Mouse (Mus musculus) embryo, embryonic 11 days (tissue): ENCODE measurements at regions not wholly inside any gene's neighbourhood (a gene's known extent, or its start where the extent isn't known, plus 50 kb on each side); places are given as distances from the start of the nearest gene placed in this dataset.

Experiments
- DNase-seq: peaks from one replicate; pipeline ENCODE4 v3.0.0-alpha.2; 2015

DNA sequence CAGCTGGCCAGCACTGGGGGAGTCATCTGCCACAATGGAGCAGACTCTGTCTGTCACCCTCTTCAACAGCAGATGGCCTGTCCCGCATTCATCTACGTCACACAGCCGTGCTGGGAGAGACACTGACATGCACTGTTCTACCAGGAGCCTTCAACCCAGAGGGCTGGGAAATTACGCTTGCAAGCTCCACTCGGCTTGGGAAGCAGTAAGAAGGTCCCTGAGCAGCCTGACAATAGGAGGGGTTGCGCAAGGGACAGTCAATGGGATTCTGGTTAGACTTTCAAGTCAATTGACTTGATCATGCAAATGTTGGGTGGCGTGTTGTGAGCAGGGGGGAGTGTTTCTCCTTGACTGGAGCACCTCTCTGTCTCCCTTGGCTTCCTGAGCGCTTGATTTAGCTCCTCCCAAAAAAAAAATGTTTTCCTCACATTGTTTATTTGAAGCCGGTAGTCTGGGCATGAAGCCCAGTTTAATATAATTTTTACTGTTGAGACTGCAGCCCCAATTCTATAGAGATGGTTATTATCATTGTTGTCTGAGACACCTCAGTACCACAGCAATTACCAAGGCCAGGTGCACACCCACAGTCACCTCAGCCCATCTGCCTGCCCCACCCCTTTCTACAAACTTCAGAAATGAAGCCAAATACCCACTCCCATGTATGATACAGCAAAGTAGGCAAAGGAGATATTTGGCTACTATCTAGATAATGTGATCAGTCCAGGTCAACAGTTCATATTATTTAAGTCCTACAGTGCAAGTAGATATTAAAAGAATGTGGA, 99.9 kb upstream of the Klf3 start:
- DNase-seq = peak; percentile 57

DNA sequence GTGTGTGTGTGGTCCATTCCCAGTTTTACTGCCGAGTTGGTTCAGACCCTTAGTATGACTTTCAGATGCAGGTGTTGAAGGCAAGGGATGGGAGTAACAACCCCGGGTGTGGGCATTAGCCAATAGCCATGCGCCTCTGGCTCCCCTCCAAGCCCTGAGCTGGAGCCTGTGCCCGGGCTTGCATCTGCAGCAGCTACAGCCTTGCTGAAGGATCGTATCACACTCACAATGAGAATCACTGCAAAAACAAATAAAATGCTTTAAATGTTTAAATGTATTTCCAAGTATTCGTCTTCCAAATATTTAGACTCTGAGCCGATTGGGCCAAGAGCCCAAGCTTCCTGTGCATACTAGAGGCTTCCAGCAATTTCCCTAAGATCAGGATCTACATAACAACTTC, 99.0 kb upstream of the Klf3 start:
- DNase-seq = no peak

DNA sequence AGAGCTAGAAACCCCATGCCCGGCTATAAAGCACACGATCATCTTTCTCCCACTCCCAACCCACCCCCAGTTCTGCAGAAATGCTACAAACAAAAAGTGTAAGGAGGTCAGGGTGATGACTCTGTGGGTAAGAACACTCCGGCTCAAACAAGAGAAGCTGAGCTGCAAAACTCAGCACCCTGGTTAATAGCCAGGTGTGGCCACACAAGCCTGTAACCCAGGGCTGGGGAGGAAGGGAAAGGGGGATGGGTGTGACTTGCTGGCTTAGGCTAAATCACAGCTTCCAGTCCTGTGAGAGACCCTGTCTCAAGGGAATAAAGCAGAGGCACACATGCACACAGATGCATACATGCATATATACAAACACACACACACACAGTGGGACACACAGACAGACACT, 96.6 kb upstream of the Klf3 start:
- no peak for DNase-seq

DNA sequence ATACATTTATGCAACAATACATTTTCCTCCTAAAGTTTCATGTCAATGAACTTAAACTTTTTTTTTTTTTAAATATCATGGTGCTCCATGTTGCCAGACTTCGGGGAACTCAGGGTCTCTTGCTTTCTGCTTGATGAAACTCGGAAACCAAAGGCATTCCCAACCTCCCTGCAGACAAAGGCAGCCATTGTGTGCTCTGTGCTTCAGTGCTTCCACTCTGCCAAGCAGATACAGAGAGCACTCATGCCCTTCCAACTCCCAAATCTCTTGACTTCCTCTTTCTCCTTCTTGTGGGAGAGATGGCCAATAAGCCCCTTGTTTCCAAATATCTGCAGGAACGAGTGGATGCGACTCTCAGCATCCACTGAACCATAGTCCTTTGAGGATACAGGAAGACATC, 94.0 kb upstream of the Klf3 start:
- peak; percentile 60 for DNase-seq

DNA sequence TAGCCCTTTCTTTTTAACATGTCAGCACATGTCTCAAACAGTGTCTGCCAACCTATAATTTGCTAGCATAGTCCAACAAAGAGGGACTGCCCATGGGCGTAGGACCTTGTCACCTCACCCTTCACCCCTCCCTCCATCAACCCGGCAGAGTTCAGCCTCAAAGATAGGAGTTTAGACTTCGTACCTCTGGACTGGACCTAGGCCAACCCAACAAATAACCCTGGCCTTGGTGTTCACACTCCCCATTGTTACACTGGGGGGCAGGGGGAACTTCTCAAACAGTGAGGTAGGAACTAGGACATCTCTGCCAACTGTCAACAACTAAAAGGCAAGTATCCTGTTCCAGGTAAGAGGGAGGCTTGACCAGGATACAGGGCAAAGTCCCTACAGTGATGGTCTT, 93.0 kb upstream of the Klf3 start:
- DNase-seq = no peak

DNA sequence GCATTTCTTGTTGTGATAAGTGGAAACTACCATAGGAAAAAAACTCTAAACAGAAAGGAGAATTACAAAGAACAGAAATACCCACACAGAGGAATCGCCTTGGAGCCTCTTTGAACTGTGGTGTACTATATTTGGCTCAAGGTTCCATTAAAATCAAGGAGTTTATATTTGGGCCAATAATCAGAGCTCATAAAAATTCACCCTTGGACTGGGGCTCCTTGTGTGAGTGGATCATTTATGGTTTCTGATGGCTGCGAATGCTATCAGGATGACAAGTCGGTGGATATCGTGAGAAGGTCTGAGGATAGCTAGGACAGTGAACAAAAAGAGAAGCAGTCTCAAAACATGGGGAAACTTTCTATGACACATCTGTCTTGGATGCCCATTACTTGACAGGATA, 92.2 kb upstream of the Klf3 start:
- DNase-seq = no peak

DNA sequence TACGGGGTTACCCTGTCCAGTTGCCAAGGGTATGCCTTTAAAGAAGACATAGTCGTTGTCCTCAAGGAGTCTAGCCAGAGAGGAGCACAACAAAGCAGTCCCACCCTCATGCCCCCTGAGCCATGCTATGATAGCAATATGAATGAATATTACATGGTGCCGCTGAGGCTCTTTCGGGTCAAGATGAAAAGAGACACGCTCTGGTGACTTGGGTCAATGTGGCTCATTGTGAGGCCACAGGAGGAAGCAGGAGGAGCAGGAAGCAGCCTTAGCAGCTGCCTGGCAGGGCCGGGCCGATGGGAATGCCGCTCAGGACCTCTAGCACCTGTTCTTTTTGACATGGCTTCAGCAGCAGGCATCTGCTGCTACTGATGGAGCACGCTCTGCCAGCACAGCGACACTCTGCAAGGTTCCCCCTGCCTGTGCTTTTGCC, 89.0 kb upstream of the Klf3 start:
- DNase-seq = peak; percentile 55

DNA sequence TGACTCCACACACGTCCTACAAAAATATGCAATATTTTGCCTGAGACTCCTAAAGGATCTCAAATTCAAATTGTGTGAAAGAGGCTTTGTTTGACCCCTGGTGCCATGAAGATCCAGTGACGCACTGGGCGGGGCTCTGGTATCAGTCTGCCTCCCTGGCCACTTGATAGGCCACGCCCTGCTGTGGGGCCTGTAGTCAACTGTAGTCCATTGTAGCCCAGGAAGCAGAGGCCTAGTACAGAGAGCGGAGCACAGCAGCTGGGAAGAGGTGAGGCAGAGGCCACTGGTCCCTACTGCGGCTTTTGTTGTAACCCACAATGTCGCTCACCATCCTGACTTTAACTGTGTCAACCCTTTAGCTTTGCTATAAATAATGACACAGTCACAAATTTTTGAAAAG, 88.5 kb upstream of the Klf3 start:
- peak; percentile 80 for DNase-seq

DNA sequence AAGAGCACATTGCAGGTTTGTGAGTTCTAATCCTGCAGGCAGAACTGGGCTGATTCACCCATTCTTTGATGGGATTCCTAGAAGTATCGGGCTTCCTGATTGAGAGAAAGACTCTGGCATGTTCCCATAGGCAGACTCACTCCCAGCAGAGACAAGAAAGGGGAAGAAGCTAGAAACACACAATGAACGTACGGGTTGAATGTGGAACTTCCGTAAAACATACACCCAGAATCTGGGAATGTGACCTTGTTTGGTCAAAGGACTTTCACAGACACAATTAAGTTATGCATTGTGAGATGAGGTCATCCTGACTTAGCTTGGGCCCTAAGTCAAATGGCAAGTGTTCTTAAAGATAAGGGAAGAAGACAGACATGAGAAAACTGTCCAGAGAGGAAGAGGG, 86.6 kb upstream of the Klf3 start:
- no peak for DNase-seq

DNA sequence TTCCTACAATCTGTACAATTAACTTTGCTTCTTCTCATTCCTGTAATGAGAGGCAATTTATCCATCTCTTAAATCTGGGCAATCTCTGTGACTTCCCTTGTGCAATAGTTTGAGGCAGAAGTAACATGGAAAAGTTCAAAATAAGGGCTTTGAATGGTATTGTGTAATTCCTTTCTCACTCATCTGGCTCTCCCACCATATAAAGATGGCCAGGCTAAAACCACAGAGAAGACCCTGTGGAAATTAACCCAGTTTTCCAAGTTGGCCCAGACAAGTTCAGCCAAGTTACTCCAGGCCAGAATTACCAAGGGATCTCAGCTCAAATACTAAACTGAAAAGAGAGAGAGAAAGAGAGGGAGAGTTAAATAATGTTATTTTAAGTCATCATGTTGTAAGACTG, 81.0 kb upstream of the Klf3 start:
- no peak for DNase-seq

DNA sequence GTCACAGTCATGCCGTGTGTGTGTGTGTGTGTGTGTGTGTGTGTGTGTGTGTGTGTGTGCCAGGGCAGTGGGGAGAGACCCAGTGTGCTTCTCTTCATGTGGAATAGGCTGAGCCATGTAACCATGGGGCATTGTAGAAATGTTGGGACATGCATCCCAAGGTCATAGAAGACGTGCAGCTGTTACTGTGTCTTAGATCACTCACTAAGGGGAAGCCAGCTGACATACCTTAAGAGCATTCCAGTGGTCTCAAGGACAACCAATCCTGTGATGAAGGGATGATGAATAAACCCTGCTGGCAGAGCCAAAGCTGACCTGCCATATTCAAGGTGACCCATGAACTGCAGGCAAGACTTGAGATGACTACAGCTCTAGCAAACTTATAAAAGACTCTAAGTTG, 75.3 kb upstream of the Klf3 start:
- no peak for DNase-seq

DNA sequence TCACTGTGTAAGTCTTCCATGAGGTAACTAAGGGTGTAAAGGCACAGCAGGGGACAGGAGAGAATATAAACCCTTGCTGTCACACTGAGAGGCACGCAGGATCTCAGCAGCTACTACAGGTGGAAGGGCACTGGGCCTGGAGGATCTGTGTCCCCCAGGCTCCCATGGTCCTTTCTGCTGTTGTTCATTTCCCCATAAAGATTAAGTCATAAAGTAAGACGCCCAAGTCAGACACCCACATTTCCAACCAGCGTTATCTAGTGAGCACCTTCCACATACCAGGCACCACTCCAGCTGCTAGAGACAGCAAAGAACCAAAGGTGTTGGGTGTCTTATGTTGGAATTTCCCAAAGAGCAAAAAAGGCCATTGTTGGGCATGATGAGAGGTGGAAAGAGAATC, 70.8 kb upstream of the Klf3 start:
- DNase-seq = no peak

DNA sequence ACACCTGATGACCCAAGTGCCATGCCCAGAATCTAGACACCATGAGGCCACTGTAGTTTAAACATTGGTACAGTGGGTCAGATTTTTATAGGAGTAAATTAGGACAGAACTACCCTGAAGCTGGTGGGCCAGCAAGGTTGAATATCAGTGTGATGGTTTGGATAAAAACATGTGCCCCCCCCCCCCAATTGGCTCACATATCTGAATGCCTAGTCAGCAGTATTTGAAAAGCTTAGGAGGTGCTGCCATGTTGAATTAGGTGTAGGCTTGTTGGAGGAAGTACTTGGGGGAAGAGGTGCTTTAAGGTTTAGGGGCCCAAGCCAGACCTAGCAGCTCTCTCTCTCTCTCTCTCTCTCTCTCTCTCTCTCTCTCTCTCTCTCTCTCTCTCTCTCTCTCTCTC, 66.2 kb upstream of the Klf3 start:
- DNase-seq = no peak

DNA sequence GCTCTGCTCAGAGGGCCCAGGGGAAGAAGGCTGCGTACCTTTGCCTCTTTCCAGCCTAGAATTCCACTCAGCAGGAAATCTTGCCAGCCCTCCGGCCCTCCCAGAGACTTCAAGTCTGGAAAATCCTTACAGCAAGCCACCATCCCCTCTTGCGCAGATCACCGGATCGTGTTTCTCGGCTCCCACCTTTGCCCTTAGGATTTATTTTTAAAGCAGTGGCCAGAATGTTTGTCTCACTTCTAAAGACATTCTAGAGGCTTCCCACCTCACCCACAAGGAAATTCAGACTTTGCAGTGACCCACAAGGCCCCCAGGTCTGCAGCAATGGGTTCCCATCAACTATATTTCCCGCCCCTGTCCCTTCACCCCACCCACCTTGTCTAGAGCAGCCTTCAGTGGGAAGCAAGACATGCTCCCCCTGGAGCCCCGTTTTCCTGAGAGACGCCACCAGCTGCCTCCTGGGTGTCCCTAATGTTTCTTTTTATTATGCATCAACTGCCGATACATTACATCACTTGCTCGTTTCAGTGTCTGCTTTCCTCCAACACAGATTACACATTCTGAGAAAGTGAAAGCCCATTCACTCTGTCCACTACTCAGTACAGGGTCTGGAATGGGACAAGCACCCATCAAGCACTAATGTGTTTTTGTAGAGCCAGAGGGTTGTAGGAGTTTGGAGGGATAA, 65.0 kb upstream of the Klf3 start:
- peak; percentile 48 for DNase-seq

DNA sequence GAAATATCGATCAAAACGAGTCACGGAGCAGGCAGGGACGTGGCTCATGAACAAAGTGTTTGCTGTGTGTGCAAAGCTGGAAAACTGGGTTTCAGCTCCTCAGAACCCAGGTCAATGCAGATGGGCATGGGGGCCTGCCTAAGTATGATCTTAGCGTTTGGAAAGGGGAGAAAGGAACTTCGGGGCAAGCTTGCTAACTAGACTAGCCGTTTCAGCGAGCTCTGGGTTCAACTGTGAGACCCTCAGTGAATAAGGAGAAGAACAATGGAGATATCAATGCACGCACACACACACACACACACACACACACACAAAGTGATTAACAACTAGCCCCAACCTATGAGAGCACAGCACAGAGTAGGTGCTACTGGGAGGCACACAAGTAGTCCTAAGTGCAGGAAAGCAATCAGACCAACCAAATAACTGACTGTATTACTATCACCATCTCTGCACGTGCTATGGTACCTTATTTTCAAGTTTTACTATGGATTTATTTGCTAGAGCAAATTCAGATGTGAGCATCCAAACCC, 64.3 kb upstream of the Klf3 start:
- peak; percentile 37 for DNase-seq

DNA sequence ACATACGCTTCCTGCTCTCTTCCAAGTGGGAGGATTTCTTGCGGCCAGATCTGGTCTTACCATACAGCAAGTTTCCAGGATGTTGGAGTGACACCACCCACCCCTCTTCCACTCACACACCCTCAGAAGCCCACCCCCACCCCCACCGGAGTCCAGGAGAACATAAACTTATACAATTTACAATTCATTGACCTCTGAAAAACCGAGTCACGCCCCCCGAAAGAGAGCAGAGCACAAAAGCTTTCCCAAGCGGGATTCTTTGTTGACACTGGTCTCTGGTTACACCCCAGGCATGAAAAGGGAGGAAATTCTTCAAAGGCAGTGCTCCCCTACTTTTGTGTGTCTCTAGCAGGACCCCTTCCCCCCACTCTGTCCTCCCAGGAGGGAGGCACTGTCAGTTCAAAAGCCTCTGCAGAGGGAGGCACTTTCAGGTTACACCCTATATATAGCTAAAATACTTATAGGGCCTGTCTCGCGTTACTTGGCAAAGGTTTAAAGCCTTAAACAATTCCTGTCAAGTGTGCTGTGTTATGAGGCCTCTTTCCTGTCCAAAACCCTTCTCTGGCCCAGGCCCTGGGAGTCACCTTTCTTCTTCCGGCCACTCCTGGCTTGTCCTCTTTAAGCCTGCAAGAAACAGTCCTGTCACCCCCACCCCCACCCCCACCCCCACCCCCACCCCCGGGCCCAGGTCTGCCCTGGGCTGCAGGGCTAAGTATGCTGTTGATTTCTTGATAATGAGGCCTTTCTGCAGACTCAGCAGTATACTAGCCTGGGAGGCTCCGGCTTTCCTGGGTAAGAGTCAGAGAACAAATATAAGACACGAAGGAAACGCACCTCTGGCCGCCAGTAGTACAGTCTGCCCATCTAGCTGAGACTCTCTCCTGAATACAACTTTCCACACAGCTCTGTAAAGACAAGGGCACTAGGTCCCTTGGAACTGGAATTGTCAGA, 63.6 kb upstream of the Klf3 start:
- peak; percentile 78 for DNase-seq

DNA sequence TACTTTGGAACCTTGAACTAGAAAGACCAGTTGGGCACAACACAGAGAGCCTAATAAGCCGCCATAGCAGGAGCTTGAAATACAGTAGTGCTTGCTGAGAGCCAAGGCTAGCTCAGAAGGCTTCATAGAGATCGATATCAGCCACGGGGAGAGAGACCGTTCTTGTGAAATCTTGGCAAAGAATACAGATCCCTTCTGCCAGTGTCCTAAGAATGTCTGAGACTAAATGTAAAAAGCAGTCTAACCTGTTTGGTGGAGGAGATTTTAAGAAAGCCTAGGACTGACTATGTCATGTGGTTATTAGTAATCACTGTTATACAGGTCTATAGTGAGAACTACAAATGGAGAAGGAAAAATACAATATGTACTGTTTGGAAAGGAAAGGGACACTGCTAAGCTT, 59.1 kb upstream of the Klf3 start:
- DNase-seq = no peak

DNA sequence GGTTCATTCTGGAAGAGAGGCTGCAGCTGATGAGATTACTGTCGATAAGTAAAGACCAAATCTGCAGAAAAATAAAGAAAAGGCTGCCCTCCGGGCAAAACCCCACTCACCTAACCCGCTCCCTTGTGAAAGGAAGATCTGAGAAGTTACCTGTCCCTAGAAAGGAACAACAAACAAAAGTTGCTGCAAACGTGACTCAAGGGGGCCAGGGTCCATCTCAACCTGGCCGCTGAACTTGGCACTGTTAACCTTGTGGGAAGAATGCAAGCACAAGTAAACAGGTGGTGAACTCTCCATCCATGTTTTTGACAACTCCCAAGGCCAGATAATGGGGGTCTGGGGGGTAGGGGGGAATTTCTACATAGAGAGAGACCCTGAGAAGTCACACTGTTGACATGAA, 58.7 kb upstream of the Klf3 start:
- no peak for DNase-seq

DNA sequence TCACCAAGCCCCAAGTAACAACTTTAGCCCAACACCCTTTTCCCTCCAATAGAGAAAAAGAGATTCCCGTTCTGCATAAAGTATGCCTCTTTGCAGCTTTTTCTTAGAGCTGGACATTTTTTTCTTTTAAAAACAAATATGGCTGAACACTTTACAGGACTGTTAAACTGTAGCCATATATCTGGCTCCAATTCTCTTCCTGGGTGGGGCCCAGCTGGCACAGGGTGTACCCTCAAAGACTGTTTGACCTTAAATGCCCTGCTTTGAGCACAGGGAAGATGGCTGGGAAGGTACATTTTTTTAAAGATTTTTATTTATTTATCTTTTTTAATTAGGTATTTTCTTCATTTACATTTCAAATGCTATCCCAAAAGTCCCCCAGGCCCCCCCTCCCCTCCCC, 55.7 kb upstream of the Klf3 start:
- no peak for DNase-seq

DNA sequence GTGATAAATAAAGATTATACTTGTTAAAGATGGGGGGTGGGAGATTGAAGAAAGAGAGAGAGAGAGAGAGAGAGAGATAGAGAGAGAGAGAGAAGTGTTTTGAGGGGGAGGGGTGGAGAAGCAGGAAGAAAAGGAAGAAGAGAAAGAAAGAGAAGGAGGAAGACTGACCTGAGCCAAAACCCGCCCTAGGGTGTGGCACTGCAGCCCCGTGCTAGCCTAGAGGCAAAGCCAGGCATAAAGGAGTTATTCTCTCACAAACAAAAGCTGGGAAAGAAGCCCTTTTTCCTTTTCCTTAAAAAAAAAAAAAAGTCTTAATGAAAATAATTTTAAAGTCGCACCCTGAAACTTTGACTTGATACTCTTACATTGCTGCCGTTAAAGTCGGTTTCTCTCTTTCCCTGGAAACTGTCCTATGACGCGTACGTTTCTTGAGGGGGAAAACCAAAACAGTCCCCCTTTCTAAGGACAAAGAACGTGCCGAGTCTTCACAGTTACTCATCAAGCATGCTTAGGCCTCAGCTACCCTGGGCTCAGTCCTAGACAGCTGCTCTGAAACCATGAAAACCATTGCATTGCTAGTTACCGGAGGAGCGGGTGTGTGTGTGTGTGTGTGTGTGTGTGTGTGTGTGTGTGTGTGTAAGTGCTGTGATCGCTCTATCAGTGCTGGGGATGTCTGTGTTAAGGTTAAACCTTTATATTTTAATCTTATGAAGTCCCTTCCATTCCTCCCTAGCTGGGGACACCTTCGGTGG, 53.6 kb upstream of the Klf3 start:
- peak; percentile 7 for DNase-seq

DNA sequence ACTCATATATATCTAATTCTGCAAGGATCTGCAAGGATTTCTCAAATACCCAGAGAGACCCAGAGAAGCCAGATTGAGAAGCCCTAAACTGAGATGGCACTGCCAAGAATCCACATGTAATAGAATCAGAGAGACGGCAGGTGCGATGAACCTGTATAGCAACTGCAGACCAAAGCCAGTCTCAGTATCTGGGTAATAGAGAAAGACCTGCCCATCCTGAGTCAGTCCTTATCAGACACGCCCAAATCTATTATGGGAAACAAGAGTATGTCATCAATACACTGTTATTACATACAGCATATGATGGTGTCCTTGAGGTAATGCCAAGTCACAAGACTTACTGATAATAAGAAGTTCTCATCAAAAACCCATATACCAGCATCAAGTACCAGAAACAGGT, 52.8 kb upstream of the Klf3 start:
- no peak for DNase-seq

DNA sequence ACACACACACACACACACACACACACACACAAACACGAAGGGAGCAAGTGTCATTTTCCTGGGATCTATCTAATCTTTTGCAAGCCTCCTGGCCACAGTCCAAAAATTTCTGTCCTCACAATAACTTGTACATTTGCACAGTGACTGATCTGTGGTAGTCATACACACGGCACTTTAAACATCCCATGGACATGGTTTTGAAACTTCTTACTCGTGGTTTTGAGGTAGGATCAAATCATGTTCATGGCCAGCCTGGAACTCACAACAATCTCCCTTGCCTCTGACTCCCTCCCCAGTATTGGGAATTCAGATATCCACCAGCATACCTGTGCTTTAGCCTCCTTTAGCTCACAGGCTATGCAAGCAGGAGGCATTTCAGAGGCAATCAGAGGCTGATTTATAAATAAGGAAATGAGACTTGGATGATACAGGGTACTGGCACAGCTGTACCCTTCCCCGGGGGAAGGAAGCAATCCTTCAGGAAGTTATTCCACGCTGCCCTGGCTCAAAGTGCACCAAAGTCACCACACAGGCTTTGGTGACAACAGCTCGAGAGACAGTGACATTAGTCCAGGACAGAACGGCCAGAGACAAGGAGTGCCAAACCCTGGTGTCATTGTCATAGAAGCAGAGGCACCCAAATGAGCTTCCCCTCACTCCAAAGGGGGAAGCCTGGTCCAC, 52.1 kb upstream of the Klf3 start:
- DNase-seq = no peak
